Mouse (Mus musculus) C2C12 (cell line): ENCODE measurements around the gene Prrc2b.

Experiments used
- CTCF ChIP-seq: IDR thresholded peaks from one replicate; pipeline ENCODE4 v1.5.1; 2011; ENCODE audit not compliant: control insufficient read depth, insufficient read depth, insufficient read length
- FOSL1 ChIP-seq: IDR thresholded peaks from one replicate; pipeline ENCODE4 v1.8.0; 2011; ENCODE audit warnings: mild to moderate bottlenecking, low read length; ENCODE audit not compliant: poor library complexity, insufficient read depth, severe bottlenecking
- MAX ChIP-seq: IDR thresholded peaks from one replicate; pipeline ENCODE4 v1.6.1; 2011; ENCODE audit warnings: mild to moderate bottlenecking, control low read depth

DNA sequence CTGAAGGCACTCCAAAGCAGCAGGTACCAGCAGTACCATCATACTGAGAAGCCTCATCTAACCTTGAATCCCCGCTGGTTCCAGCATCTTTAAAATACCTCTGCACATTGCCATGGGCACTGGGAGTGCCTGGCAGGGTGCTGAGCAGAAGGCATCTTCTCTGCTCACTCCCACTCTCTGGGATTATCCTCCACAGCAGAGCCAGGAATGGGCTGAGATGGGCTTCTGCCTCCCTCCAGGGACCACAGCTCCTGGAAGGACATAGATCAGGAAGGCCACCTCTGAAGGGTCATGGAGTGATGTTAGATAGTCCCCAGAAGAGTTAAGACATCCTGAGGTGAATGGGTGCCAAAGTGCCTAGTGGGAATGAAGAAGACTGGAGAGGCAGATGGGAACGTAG, 38.3 kb upstream of the Prrc2b start:
- no peak for TF ChIP-seq FOSL1
- no peak for TF ChIP-seq CTCF
- no peak for TF ChIP-seq MAX
